Mouse (Mus musculus) lung, adult 2 months (tissue): ENCODE measurements at regions not wholly inside any gene's neighbourhood (a gene's known extent, or its start where the extent isn't known, plus 50 kb on each side); places are given as distances from the start of the nearest gene placed in this dataset.

Source experiments
- CTCF ChIP-seq: fragments of 200-500 bp; IDR thresholded peaks from 2 replicates; pipeline ENCODE4 v1.5.1; 2011; ENCODE audit warnings: mild to moderate bottlenecking, low read length, control low read depth; ENCODE audit not compliant: insufficient read depth
- POLR2A ChIP-seq: fragments of 200-500 bp; IDR thresholded peaks from 2 replicates; pipeline ENCODE4 v1.6.1; 2011; ENCODE audit warnings: low read depth, mild to moderate bottlenecking, control low read depth, low read length, borderline replicate concordance; ENCODE audit errors: extremely low read depth

DNA sequence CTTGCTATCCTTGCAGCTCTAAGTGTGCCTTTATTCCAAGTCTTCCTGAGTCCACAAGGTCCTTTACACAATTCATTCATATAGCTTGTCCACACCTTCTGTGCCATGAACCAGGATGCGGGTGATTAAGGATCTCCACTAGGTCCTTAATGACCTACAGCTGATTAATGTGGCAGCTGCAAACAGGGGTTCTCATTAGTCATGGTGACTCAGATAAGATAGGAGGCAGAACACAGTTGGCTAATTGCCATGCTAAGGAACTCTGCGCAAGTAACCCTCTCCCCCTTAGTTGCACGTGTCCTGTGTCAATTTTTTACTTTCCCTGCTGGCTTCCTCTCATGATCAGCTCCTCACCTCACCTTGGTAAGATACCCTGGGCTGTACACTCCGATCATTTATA, 139.7 kb upstream of the Egflam start:
- no peak for TF ChIP-seq CTCF
- TF ChIP-seq POLR2A: no peak
